Mouse (Mus musculus) right cerebral cortex, postnatal 14 days (tissue): Measurements from ENCODE around the gene Cfap20.

ENCODE experiments used
- DNase-seq: peaks from one replicate; pipeline ENCODE4 v3.0.0; 2022

The Cfap20 gene

GRCm38 (mm10) chr8:95434686-95435439 lies at the start of gene Cfap20:
Gene Cfap20 (minus strand): TSS chr8:95434869.
- DNase-seq: peak; percentile 99

GRCm38 (mm10) chr8:95470008-95470407 lies 35.3 kb upstream of the Cfap20 start:
- no peak for DNase-seq

GRCm38 (mm10) chr8:95468995-95469394 lies 34.3 kb upstream of the Cfap20 start:
- no peak for DNase-seq

- no peak for DNase-seq
Observed at GRCm38 (mm10) chr8:95466543-95466942, 31.9 kb upstream of the Cfap20 start.

GRCm38 (mm10) chr8:95452518-95452917 lies 17.8 kb upstream of the Cfap20 start:
- no peak for DNase-seq

- no peak for DNase-seq
Observed at GRCm38 (mm10) chr8:95450271-95450670, 15.6 kb upstream of the Cfap20 start.

GRCm38 (mm10) chr8:95447661-95448060 lies 13.0 kb upstream of the Cfap20 start:
- no peak for DNase-seq

- no peak for DNase-seq
Observed at GRCm38 (mm10) chr8:95445042-95445441, 10.4 kb upstream of the Cfap20 start.

- DNase-seq: no peak
Observed at GRCm38 (mm10) chr8:95441491-95442039, 6.9 kb upstream of the Cfap20 start.

- DNase-seq: no peak
Observed at GRCm38 (mm10) chr8:95440168-95440709, 5.6 kb upstream of the Cfap20 start.

- DNase-seq: no peak
Observed at GRCm38 (mm10) chr8:95439421-95439820, 4.8 kb upstream of the Cfap20 start.

GRCm38 (mm10) chr8:95437341-95437992 lies 2.8 kb upstream of the Cfap20 start:
- DNase-seq: no peak

GRCm38 (mm10) chr8:95435930-95436329 lies 1.3 kb upstream of the Cfap20 start:
- no peak for DNase-seq

- DNase-seq: no peak
Observed at GRCm38 (mm10) chr8:95435471-95435870, 802 bp upstream of the Cfap20 start.

GRCm38 (mm10) chr8:95434233-95434632 lies 436 bp downstream of the Cfap20 start:
- DNase-seq: no peak

- DNase-seq: no peak
Observed at GRCm38 (mm10) chr8:95433124-95433523, 1.5 kb downstream of the Cfap20 start.

GRCm38 (mm10) chr8:95432471-95432870 lies 2.2 kb downstream of the Cfap20 start:
- no peak for DNase-seq

- DNase-seq: peak; percentile 22
Observed at GRCm38 (mm10) chr8:95429945-95430344, 4.7 kb downstream of the Cfap20 start.

- DNase-seq: peak; percentile 70
Observed at GRCm38 (mm10) chr8:95427594-95428535, 6.8 kb downstream of the Cfap20 start.

- DNase-seq: no peak
Observed at GRCm38 (mm10) chr8:95426781-95427281, 7.8 kb downstream of the Cfap20 start.

- no peak for DNase-seq
Observed at GRCm38 (mm10) chr8:95424682-95425081, 10.0 kb downstream of the Cfap20 start.

- DNase-seq: no peak
Observed at GRCm38 (mm10) chr8:95422193-95422810, 12.4 kb downstream of the Cfap20 start.
